Mouse (Mus musculus): Measurements from ENCODE around the gene Vps37c.

Gene Vps37c

DNA sequence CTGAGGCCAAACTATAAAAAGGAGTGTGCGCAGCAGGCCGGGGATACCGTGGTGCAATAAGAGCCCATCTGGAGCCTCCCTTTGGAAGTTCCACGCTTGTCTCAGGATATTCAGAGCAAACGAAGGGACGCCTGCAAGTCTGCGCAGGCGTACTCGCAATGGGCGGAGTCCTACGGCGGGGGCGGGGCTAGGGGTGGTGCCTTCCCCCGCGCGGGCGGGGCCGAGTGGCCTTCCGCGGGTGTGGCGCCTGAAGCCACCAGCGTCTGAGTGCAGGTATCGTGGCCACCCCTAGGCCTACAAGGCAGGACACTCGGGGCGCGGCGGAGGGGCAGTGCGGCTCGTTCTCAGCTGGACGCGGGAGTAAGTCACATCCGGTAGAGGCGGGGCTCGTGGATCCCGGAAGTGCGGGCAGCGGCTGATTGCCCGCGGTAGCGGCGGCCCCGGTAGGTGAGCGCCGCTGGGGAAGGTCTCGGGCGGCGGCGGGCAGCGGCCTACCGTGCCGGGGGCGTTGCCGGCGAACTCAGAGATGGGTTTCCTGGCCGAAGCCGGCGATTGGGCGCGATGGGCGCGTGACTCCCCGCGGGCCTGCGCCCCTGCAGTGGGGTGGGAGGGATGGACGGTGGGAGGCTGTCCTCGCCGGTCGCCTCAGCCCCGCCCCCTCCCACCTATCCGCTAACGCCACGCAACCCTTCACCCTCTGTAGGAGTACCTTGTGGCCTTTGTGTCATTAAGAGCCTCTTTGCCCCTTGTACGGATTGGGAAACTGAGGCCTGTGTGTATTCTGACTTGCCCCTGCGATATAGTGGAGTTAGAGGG lies at the start of gene Vps37c:
TSS of gene Vps37c (plus strand) at position 199 of the 816 bp plus-strand sequence.
- peak; percentile 91 for DNase-seq (ENCODE audit: low read depth, low spot score)

GRCm38 (mm10) chr19:10640080-10640479 lies 48.5 kb upstream of the Vps37c start:
- DNase-seq (ENCODE audit: low read depth, low spot score) = no peak

DNA sequence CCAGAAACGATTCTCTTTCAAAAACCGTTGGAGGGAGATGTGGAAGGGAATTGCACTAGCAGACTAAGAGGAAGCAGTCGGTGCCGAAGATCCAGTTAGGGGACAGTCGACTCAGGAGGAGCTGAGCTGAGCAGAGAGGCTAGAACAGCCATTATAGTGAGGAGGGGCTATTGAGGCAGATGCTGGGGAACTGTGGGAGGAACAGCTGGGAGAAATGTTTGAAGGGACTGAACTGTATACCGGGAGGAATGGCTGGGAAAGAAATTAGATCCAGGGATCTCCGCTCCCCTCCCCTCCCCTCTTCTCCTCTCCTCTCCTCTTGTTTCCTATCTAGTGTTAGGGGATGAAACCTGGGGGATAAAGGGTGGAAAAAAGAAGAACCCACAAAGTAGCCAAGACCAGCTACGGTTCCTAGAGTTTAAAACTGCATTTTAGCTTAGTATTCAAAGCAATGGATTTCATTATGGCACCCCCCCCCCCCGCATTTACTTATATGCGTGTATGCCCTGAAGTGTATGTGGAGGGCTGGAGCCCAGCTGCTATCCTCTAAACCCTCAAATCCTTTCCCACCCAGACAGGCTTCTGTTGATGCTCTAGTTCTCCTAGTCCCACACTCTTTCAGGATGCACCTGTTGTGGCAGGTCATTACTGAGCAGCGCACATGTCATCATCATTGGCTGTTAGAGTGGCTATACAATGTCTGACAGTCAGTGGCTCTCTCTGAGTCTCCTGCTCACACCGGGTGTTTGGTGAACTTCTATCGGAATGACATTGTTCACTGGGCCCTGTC lies 47.8 kb upstream of the Vps37c start:
- DNase-seq (ENCODE audit: low read depth, low spot score) = no peak

DNA sequence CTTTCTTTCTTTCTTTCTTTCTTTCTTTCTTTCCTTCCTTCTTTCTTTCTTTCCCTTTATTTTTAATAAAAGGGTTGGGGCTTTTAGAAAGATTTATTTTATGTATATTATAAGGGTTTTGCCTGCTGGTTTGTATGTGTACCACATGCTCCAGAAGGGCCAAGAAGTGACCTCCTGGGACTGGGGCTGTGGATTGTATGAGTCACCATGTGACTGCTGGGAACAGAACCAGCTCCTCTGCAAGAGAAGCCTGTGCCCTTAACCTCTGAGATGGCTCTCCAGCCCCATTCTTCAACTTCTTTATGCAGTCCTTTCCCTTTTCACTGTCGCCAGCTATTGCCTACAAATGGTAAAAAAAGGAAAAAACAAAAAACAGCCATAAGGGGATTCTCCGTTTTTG lies 42.9 kb upstream of the Vps37c start:
- DNase-seq (ENCODE audit: low read depth, low spot score) = no peak

- no peak for DNase-seq (ENCODE audit: low read depth, low spot score)
These were observed 40.4 kb upstream of the Vps37c start for GRCm38 (mm10) chr19:10648156-10648555.

DNA sequence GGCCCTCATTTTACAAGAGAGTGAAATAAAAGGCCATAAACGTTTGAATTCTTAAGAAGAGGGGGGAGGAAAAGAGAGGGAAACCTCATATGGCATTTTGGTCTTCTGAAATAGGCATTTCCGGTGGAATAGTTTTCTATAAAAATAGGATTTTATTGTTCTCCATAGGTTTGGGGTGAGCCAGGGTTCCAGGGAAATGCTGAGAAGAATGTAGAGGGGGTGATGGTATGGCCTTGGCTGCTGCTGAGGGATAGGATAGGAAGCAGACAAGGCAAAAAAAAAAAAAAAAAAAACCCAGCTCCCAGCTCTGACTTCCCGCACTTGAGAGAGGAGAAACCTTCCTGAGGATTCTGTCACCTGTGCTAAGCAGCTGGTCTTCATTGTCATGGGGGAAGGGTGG lies 32.5 kb upstream of the Vps37c start:
- DNase-seq (ENCODE audit: low read depth, low spot score) = no peak

DNA sequence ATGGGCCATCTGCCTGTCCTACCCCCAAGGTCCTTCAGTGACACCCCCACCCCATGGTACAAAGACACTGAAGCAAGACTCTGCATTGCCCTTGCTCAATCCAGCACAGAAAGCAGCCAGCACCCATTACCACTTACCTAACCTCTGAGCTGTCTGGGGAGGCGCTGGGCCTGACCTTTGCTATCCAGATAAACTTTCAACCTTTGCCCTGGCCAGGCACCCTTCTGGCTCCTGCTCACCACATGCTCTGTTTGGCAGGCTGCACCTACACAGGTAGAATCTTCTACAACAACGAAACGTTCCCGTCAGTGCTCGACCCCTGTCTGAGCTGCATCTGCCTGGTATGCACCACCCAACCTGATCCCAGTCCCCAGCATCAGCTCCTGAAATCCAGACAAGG lies 30.8 kb upstream of the Vps37c start:
- DNase-seq (ENCODE audit: low read depth, low spot score) = no peak

DNA sequence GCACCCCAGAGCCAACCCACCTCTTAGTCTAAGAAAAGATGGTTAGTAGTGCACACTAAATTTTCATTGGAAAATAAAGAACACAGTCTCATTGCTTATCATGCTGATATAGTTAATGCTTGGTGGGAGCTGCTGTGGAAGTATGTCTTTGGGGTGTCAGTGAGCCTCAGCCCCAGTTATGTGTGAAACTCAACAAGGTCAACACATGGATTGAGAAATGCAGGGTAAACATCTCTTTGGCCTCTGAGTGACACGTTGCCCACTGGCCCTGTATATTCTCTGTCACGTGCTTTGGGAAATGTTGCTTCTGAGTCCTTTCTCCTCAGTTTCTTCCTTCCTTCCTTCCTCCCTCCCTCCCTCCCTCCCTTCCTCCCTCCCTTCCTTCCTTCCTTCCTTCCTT lies 30.1 kb upstream of the Vps37c start:
- no peak for DNase-seq (ENCODE audit: low read depth, low spot score)

DNA sequence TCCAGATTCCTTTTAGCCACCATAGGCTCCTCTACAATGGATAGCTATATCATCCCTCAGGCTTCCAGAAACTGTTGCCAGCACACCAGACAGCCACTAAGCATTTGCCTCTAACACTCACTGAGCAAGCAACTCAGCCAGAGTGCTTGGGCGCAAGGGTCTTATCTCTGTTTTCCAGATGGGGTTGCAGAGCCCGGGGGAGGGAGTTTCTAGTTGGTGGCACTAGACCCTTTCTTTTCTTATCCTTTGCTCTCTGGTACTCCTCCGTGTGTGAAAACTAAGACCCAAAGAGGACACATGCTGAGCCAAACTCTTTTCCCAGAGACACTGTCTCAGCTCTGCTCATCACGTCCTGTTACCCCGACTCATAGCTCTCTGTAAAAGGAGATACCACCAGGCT lies 27.2 kb upstream of the Vps37c start:
- no peak for DNase-seq (ENCODE audit: low read depth, low spot score)

DNA sequence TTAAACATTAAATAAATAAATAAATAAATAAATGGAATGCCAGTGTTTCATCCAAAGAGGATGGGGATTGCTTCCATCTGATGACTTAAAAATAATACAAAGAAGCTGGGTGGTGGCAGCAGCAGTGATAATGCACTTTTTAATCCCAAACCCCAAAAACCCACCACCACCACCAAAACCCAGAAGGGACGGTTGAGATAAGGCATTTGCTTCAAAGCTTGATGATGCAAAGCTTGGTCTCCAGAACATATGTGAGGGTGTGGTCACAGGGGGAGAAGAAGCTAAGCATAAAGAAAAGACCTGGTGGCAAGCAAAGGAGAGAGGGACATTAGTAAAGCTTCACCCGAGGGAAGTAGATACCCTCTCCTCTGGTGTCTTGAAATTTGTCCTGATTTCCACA lies 26.6 kb upstream of the Vps37c start:
- no peak for DNase-seq (ENCODE audit: low read depth, low spot score)

- no peak for DNase-seq (ENCODE audit: low read depth, low spot score)
These were observed 25.9 kb upstream of the Vps37c start for GRCm38 (mm10) chr19:10662665-10663064.

DNA sequence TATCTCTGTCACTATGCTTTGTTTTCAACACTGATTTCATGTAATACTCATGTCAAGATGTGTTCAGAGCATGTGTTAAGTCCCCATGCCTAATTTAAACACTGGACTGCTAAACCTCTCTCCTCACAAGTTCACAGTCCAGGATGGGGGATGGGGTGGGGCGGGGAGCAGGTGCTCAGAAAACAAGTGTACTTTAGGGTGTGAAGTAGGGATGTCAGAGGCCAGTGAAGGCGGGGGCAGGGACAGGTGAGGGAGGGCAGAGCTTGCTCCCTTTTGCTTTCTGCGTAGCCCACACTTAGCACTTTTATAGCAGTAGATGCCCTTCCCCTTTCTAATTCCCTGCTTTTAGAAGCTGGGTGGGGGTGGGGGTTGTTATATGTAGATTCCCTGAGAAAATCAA lies 23.4 kb upstream of the Vps37c start:
- no peak for DNase-seq (ENCODE audit: low read depth, low spot score)

DNA sequence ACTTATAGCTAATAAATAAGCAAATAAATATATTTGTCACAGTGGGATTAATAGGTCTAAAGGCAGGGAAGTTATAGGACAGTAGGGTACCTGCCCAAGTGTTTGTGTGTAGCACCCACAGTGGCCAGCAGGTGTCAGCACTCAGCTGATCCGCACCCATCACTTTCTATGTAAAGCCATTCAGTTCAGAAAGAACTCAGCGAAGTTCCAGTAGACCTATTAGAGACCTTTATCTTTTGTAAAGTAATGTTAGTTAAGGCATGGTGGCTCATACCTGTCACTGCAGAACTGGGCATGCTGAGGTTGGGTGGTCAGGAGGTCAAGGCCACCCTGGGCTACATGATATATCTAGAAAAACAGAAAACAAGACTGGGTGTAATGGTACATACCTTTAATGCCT lies 23.0 kb upstream of the Vps37c start:
- DNase-seq (ENCODE audit: low read depth, low spot score) = peak; percentile 45

- DNase-seq (ENCODE audit: low read depth, low spot score) = no peak
These were observed 17.2 kb upstream of the Vps37c start for GRCm38 (mm10) chr19:10671319-10671718.

GRCm38 (mm10) chr19:10671854-10672417 lies 16.6 kb upstream of the Vps37c start:
- DNase-seq (ENCODE audit: low read depth, low spot score) = no peak

DNA sequence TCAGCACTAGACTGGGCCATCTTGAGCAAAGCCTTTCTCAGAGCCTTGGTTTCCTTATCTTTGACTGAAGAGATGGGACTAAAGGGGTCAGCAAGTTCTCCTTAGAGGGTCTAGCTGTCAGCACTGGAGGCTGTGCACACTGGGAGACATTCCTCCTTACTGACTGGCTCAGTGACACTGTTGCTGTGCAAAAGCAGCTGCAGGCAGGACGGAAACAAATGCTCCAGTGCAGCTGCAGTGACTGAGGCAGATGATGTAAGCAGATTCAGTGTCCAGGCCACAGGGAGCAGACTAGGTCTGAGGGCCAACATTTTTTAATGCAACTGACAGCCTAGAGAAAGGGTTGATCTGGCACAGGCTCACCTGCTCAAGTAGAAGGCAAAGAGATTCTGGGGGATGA lies 15.3 kb upstream of the Vps37c start:
- DNase-seq (ENCODE audit: low read depth, low spot score) = no peak

DNA sequence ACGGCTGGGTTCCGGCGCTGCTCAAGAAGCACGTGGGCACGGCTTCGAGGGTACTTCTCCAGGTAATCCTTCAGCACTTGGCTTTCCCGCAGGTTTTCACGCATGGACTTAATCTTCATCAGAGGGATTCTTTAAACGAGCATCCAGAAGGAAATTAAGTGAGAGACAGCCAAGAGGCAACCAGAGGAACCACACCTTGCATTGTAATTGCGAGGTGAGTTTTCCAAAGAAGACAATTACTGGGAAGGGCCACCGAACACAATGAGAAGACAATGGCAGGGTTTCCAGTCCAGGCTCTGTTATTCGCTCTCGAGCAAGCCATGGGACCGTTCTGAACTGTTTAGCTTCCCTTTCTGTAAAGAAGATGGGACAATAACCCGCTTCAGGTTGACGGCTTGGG lies 11.9 kb upstream of the Vps37c start:
- no peak for DNase-seq (ENCODE audit: low read depth, low spot score)

DNA sequence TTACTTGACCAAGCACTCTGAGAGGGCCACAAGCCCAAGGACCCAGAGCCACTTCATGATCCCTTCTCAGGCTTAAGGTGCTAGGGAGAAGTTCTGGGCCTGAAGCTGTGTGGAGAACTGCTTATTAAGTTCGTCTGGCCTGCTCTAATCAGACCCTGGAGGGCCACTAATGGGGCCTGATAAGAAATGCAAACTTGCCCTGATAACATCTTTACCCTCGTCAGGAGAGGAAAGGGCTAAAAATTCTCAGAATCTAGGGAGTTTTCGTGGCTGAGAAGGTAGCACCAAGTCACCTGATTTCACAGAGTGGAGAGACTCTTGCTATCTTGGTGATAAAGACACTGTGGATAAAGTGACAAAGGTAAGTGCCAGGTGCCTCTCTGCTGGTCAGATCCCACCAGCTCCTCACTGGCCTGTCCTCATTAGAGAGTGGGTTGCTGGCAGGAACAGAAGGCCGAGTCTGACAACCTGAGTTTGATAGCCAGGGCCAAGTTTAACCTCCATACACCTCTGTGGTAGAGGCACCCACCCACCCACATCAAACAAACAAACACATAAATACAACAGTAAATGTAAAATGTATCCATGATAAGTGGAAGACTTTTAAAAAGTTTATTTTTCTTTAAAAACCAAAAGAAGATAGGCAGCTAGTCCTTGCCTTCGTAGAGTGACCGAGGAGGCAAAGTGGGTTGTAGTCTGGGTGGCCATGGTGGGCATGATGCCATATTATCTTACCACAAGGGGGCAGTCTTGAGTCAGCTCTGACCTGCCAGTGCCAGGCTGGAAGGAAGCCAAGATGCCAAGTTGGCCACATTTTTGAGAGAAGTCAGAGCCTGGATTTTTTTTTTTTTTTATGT lies 10.4 kb upstream of the Vps37c start, which contains the start of gene Pga5:
TSS of gene Pga5 (minus strand) at position 157 of the 857 bp plus-strand sequence.
- peak; percentile 60 for DNase-seq (ENCODE audit: low read depth, low spot score)

- no peak for DNase-seq (ENCODE audit: low read depth, low spot score)
These were observed 9.8 kb upstream of the Vps37c start for GRCm38 (mm10) chr19:10678772-10679067.

DNA sequence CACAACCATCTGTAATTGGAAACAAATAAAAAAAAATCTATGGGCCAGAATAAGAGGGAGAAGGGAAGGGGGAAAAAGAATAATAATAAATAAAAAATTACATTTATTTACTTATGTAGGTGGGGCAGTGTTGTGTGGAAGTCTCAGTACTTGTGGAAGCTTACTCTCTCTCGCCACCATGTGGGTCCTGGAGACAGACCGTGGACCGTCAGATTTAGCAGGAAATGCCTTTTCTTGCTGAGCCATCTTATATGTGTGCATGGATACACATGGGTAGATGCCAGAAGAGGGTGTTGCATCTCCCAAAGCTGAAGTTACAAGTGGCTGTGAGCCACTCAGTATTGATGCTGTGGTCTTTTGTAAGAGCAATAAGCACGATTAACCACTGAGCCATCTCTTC lies 7.0 kb upstream of the Vps37c start:
- no peak for DNase-seq (ENCODE audit: low read depth, low spot score)

DNA sequence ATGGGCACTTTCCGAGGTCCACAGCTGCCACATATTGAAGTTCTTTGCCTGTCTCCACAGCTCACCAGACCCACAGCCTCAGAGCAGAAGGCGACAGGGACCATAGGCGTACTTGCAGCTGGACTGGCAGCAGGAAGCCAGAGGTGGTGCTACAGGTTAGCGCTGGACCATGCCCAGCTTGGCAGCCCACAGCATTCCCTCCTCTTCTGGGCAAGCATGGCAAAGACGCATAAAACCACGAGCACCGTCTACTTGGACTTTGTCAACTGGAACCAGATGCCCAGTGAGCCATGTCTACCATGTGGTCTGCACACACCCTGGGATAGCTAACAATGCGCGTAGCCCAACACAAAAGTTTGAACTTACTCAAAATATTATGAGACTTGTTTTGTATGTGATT lies 3.5 kb upstream of the Vps37c start:
- no peak for DNase-seq (ENCODE audit: low read depth, low spot score)

DNA sequence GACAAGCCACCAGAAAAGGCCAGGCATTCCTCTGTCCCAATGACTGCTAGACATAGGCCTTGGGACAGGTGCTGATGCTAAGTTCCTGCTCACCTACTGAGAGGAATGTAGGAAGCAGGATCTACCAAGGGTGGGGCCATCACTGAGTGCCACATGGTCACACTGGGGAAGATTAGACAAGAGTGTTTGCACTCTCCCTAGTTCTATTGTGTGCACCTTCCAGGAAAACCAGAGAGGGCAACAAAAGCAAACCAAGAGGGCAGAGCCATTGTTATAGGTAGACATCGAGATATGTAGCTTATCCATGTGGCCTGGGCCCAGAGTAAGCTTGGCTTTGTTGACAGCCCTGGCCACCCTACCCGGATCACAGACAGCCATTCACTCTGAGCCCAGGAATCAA lies 2.8 kb upstream of the Vps37c start:
- DNase-seq (ENCODE audit: low read depth, low spot score) = no peak

Measured in embryo, embryonic 11.5 days (tissue).